9 mouse cellular contexts compared by ENCODE assay signal in the genomic region with DNA sequence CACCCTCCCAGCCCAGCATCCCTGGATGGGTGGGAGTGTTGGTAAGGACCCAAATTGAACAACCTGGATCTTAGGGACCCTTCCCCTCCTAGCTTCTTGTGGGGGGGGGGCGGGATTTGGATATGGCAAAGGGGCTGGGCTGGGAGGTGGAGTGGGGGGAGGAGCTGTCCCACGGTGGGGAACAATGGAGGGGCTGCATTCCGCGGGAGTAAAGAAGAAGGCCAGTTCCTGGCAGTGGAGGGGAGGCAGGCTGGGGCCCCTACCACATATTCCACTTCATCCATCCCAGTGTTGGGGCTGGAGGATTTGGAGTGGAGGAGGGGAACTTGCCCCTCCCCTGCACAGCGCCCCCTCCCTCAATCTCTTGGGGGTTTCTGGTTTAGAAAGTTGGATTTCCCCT. TPM values are rescaled to one million over a fixed set of nuclear protein-coding genes. Genes with fewer than 3 reads are reported as not detected.
A peak's percentile ranks its signal among the peaks of the same experiment; 100 is the strongest.
DNase-seq lines count a peak whose midpoint lies in the region; ATAC-seq and TF ChIP-seq lines count a peak whose summit lies in the region.
"Had no signal": no experiment of that assay in that cellular context is flagged by ENCODE, and none has a peak within 500 bp of the region (broad histone marks: within the 10 kb centered on the region; RNA-seq: fewer than 3 reads in every experiment).

No protein-coding gene starts in this region.

- peak overlapping the region; percentile 77 to 96; a peak in 3 of 4 replicates for H3K4me3 ChIP-seq in ES-E14 (ENCODE audit: insufficient read depth in 1 of 2, low read depth in 1 of 2, low read length in 2 of 2, poor library complexity in 1 of 2, severe bottlenecking in 1 of 2)
- H3K4me3 ChIP-seq in hindbrain, embryonic 15.5 days: peak overlapping the region; percentile 81
- peak overlapping the region; percentile 52 for H3K4me3 ChIP-seq in midbrain, embryonic 14.5 days (replicated peaks; ENCODE audit: low read depth, low read length)

- peak overlapping the region; percentile 93; the same call in 1 of the 2 replicates for H3K9ac ChIP-seq in ES-E14 (ENCODE audit: insufficient read depth, low read depth, low read length, poor library complexity, severe bottlenecking)
- peak overlapping the region; percentile 91 for H3K9ac ChIP-seq in hindbrain, embryonic 15.5 days
- H3K9ac ChIP-seq in midbrain, embryonic 14.5 days (replicated peaks; ENCODE audit: low read length): peak overlapping the region; percentile 98

- in situ Hi-C loops in ES-E14 (cut with MboI; ENCODE audit: low sequenced_read_pairs in 2 of 2, unreplicated experiment in 2 of 2): no loop called here

- no peaks in the 10 kb centered on the region for H3K9me3 ChIP-seq in ES-E14 (ENCODE audit: control insufficient read depth, insufficient read depth, low read depth, low read length)
- H3K9me3 ChIP-seq in hindbrain, embryonic 15.5 days: no peaks in the 10 kb centered on the region
- H3K9me3 ChIP-seq in midbrain, embryonic 14.5 days (ENCODE audit: control insufficient read depth, low read length): no peaks in the 10 kb centered on the region

- DNase-seq in heart, adult 11 months: peak; percentile 90
- no peak for DNase-seq in heart, adult 18-20 months
- DNase-seq in ES-E14 (ENCODE audit: low read depth, low spot score) (no peak), adipocyte (ENCODE audit: low spot score) (no peak)
- peak; percentile 36 for DNase-seq in midbrain, embryonic 14.5 days
- DNase-seq in gastrocnemius, adult 18-20 months (ENCODE audit: low spot score): no peak
- no peak for DNase-seq in layer of hippocampus, adult 9-10 months (ENCODE audit: low spot score)
- DNase-seq: adrenal gland, adult 8-10 months had no signal

- WGBS in hindbrain, embryonic 15.5 days: 0% methylated on average over 4 of the region's 5 CpGs
- WGBS in midbrain, embryonic 14.5 days: 3% methylated on average over 5 of the region's 5 CpGs

- no peak overlapping the region for H3K27ac ChIP-seq in ES-E14 (ENCODE audit: insufficient read depth, low read depth, low read length, poor library complexity, severe bottlenecking)
- peak overlapping the region; percentile 98 for H3K27ac ChIP-seq in hindbrain, embryonic 15.5 days (replicated peaks)
- peak overlapping the region; percentile 99 for H3K27ac ChIP-seq in midbrain, embryonic 14.5 days (replicated peaks; ENCODE audit: low read depth, low read length)

- H3K4me2 ChIP-seq in hindbrain, embryonic 15.5 days: peak overlapping the region; percentile 90
- H3K4me2 ChIP-seq in midbrain, embryonic 14.5 days (ENCODE audit: low read length): peak overlapping the region; percentile 98

- peaks cover 23% of the 10 kb centered on the region for H3K36me3 ChIP-seq in ES-E14 (ENCODE audit: control insufficient read depth, insufficient read depth, low read length, poor library complexity, severe bottlenecking)
- peaks cover 25% of the 10 kb centered on the region for H3K36me3 ChIP-seq in hindbrain, embryonic 15.5 days
- peaks cover 40% of the 10 kb centered on the region for H3K36me3 ChIP-seq in midbrain, embryonic 14.5 days (ENCODE audit: control insufficient read depth, insufficient read depth, low read length)

- peaks cover 8 to 33% of the 10 kb centered on the region in 2 experiments; a peak in 3 of 4 replicates for H3K4me1 ChIP-seq in ES-E14 (ENCODE audit: control insufficient read depth in 2 of 2, insufficient read depth in 2 of 2, low read length in 2 of 2, poor library complexity in 1 of 2)
- H3K4me1 ChIP-seq in hindbrain, embryonic 15.5 days (replicated peaks): peaks cover 71% of the 10 kb centered on the region
- H3K4me1 ChIP-seq in midbrain, embryonic 14.5 days (ENCODE audit: control insufficient read depth, insufficient read depth, low read length): peaks cover 65% of the 10 kb centered on the region

- H3K27me3 ChIP-seq in hindbrain, embryonic 15.5 days: no peaks in the 10 kb centered on the region
- no peaks in the 10 kb centered on the region for H3K27me3 ChIP-seq in midbrain, embryonic 14.5 days (ENCODE audit: control insufficient read depth, insufficient read depth, low read length)

- no peak for ATAC-seq in hindbrain, embryonic 15.5 days (ENCODE audit: low FRiP score, low read depth)
- ATAC-seq in midbrain, embryonic 14.5 days (ENCODE audit: low FRiP score, low TSS enrichment): no peak

TF ChIP-seq in ES-E14, 5 proteins besides CTCF, POLR2A, EP300 and RAD21:
- TF ChIP-seq MAFK (IDR thresholded peaks at IDR 0.05; ENCODE audit: insufficient read depth, low read depth, low read length) (no peak), ZC3H11A (IDR thresholded peaks at IDR 0.05; ENCODE audit: borderline replicate concordance, low read depth, low read length) (no peak), CHD2 (IDR thresholded peaks at IDR 0.05; ENCODE audit: low read depth, low read length) (no peak), HCFC1 (IDR thresholded peaks at IDR 0.05; ENCODE audit: borderline replicate concordance, insufficient read depth, low read length) (no peak), ZNF384 (IDR thresholded peaks at IDR 0.05; ENCODE audit: low read depth, low read length) (no peak)

RNA-seq across cellular contexts. Expression of a gene that starts 1.5 kb away (rescaled TPM):
- under 1 TPM; 0.26 to 0.35 TPM for total RNA-seq in heart, adult 18-20 months (2021)
- total RNA-seq in ES-E14 (2012; rRNA removed): 24.9 and 29.8 TPM in 2 replicates
- 26.4 and 28.6 TPM in 2 replicates for polyA plus RNA-seq in hindbrain, embryonic 15.5 days (2015; fragmentation: Nextera tagmentation; extraction: Ambion mirVana)
- polyA plus RNA-seq in midbrain, embryonic 14.5 days (2014; fragmentation: Nextera tagmentation; extraction: Ambion mirVana): 50.8 and 51.8 TPM in 2 replicates
- under 1 TPM; 0.17 to 0.18 TPM for total RNA-seq in gastrocnemius, adult 18-20 months (2021)

RNA-seq across cellular contexts. Expression of a gene that starts 14.4 kb away (rescaled TPM):
- under 1 TPM in 1 of 2 experiments, not detected in 1; 0.26 TPM for total RNA-seq in heart, adult 18-20 months (2021)
- total RNA-seq in ES-E14 (2012; rRNA removed): 2.1 and 4.0 TPM in 2 replicates
- 0.23 TPM in 1 of 2 replicates, not detected in the other for polyA plus RNA-seq in hindbrain, embryonic 15.5 days (2015; fragmentation: Nextera tagmentation; extraction: Ambion mirVana)
- not detected in 2 replicates for polyA plus RNA-seq in midbrain, embryonic 14.5 days (2014; fragmentation: Nextera tagmentation; extraction: Ambion mirVana)
- total RNA-seq in gastrocnemius, adult 18-20 months (2021): not detected
- total RNA-seq: adrenal gland, adult 8-10 months had no signal

RNA-seq across cellular contexts. Expression of a gene that starts 19.2 kb away (rescaled TPM):
- total RNA-seq in heart, adult 18-20 months (2021): 100 to 1,000 TPM; 102 to 104 TPM
- total RNA-seq in ES-E14 (2012; rRNA removed): 108 and 112 TPM in 2 replicates
- 201 and 205 TPM in 2 replicates for polyA plus RNA-seq in hindbrain, embryonic 15.5 days (2015; fragmentation: Nextera tagmentation; extraction: Ambion mirVana)
- 93.4 and 154 TPM in 2 replicates for polyA plus RNA-seq in midbrain, embryonic 14.5 days (2014; fragmentation: Nextera tagmentation; extraction: Ambion mirVana)
- total RNA-seq in gastrocnemius, adult 18-20 months (2021): 10 to 100 TPM; 90.8 to 95.9 TPM

RNA-seq across cellular contexts. Expression of a gene that starts 19.9 kb away (rescaled TPM):
- 10 to 100 TPM; 72.4 to 78.7 TPM for total RNA-seq in heart, adult 18-20 months (2021)
- 103 and 135 TPM in 2 replicates for total RNA-seq in ES-E14 (2012; rRNA removed)
- polyA plus RNA-seq in hindbrain, embryonic 15.5 days (2015; fragmentation: Nextera tagmentation; extraction: Ambion mirVana): 43.6 and 47.7 TPM in 2 replicates
- 42.4 and 47.8 TPM in 2 replicates for polyA plus RNA-seq in midbrain, embryonic 14.5 days (2014; fragmentation: Nextera tagmentation; extraction: Ambion mirVana)
- 10 to 100 TPM; 86.3 to 89.9 TPM for total RNA-seq in gastrocnemius, adult 18-20 months (2021)

RNA-seq across cellular contexts. Expression of a gene that starts 23.9 kb away (rescaled TPM):
- 100 to 1,000 TPM; 113 to 129 TPM for total RNA-seq in heart, adult 18-20 months (2021)
- total RNA-seq in ES-E14 (2012; rRNA removed): 80.1 and 121 TPM in 2 replicates
- polyA plus RNA-seq in hindbrain, embryonic 15.5 days (2015; fragmentation: Nextera tagmentation; extraction: Ambion mirVana): 52.2 and 53.4 TPM in 2 replicates
- 31.0 and 34.3 TPM in 2 replicates for polyA plus RNA-seq in midbrain, embryonic 14.5 days (2014; fragmentation: Nextera tagmentation; extraction: Ambion mirVana)
- 10 to 100 TPM; 68.3 to 89.6 TPM for total RNA-seq in gastrocnemius, adult 18-20 months (2021)

Comparison
In these comparisons a context has a peak if more than half of its experiments do, and no peak if none do; other contexts are left out.
1. DNase-seq: peak in heart, adult 11 months (single experiment) and midbrain, embryonic 14.5 days (single experiment); none in heart, adult 18-20 months (0 of 2), ES-E14 (single experiment), gastrocnemius, adult 18-20 months (single experiment), adipocyte (single experiment) and layer of hippocampus, adult 9-10 months (single experiment).
2. RNA of a gene that starts 1.5 kb away (total RNA-seq): 24.9 to 29.8 TPM in ES-E14; 0.26 to 0.35 TPM in heart, adult 18-20 months and 0.17 to 0.18 TPM in gastrocnemius, adult 18-20 months; every median in the first group is over 10 times any median in the second.
3. Peak in every context shown above with its lines, with median percentiles within 50 percentile points of each other: H3K4me3 ChIP-seq and H3K9ac ChIP-seq.